Mouse (Mus musculus): Measurements from ENCODE around the gene Arhgef40.

The Arhgef40 gene

DNA sequence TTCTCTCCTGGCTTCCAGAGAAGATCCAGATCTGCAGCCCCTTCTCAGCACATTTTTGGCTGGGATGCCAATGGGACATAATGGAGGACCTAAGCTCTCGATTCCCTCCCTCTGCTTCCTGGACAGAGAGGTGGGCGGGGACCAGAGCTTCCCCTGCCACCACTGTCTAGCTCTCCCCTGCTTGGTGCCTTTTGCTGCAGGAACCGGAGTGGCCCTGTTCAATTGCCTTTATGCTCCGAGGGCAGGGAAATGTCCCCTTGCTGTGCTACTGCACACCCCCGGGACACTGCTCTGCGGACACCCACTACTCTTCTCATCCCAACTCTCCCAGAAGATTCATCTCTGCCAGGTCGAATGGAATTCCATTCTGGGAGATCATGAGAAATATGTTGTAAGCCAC lies 20.6 kb downstream of the Arhgef40 start:
- no peak for DNase-seq

GRCm38 (mm10) chr14:52005616-52006015 lies 21.1 kb downstream of the Arhgef40 start:
- no peak for DNase-seq

GRCm38 (mm10) chr14:52006241-52006640 lies 21.7 kb downstream of the Arhgef40 start:
- peak; percentile 56 for DNase-seq

DNA sequence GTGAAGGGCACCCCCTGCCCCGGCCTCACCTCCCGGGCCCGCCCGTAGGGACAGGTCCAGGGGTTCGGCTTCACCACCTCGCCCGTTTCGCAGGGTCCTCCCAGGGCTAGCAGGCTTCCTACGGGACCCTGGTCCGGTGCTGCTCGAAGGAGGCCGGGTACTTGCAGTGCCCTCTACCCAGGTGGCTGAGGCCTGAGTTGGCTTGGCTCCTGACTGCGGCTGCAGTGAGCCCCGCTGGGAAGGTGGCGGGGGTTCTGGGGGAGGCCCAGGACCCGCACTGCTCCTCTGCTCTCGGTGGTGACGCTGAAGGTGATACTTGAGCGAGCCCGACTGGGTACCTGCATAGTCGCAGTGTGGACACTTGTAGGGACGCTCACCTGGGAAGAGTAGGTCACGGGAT lies 22.3 kb downstream of the Arhgef40 start:
- DNase-seq = no peak

DNA sequence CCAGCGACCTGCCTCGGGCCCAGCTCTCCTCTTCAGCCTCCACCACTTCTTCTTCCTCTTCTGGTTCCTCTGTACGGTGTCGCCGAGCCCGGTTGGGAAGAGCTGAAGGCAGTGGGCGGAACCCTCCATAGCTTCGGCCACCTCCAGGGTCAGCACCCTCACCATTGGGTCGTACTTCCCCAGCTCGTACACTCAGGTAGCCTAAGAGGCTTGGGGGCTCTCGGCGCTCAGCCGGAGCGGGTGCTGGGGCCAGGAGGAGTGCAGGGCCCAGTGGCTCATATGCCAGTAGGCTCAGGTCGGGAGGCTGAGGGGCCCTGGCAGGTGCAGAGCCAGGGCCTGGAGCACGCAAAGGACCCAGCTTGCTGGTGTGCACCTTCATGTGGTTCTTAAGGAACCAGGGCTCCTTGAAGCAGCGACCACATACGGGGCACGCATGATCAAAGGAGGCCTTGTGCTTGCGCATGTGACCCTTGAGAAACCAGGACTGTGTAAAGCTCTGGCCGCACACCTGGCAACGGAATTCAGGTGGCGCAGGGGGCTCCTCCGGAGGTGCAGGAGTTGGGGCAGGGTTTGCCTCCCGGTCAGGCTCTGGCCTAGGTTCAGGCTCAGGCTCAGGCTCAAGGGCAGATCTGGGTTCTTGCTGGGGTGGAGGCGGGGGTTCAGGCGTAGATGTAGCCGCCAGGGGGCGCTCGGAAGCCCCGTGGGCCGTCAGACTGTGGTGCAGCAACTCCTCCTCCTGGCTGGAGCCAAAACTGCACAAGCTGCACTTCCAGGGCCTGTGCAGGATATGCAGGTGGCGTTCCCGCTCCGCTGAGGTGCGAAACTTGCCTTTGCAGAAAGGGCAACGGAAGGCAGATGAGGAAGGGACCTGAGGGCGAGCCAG lies 24.0 kb downstream of the Arhgef40 start:
- DNase-seq = peak; percentile 97

- no peak for DNase-seq
Observed at GRCm38 (mm10) chr14:52009361-52009760, 24.8 kb downstream of the Arhgef40 start.

DNA sequence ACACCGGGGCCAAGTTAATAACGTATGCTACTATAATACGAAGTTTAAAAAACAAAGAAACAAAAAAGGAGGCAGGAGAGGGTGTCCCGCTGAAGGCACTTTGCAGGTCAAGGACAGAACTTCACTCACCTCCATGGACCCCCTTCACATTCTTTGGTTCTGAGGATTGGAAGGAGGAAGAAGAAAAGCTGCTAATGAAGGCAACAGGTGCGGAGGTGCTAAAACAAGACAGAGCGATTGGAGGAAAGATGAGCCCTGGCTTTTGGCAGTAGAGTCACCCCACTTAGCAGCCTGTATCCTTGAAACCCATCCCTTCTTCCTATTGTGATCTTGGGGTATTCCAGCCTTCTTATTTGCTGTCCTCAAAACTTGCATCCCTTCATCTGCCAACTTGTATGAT lies 25.3 kb downstream of the Arhgef40 start:
- no peak for DNase-seq

GRCm38 (mm10) chr14:52010446-52011111 lies 26.1 kb downstream of the Arhgef40 start:
- DNase-seq = no peak

GRCm38 (mm10) chr14:52011683-52012082 lies 27.2 kb downstream of the Arhgef40 start:
- DNase-seq = no peak

GRCm38 (mm10) chr14:52012085-52012484 lies 27.6 kb downstream of the Arhgef40 start:
- DNase-seq = no peak

DNA sequence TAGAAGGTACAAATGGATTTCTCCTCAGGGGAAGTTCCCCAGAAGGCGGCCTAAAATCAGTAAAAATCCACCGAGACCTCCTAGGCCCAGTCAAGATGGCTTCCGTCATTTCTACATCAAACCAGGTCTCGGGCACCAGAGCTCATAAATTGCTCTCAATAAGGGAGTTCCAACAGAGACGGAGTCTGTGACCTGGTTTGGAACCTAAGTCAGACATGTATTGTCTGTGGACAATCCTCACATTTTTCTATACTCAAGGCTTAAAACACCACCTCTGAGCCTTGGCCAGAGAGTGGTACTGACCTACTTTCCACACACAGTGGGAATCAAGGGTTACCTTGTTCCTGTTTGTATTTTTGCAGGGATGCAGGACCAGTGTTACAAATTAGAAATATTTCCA lies 28.0 kb downstream of the Arhgef40 start:
- DNase-seq = no peak

- no peak for DNase-seq
Observed at GRCm38 (mm10) chr14:52013021-52013610, 28.6 kb downstream of the Arhgef40 start.

GRCm38 (mm10) chr14:52013771-52014219 lies 29.3 kb downstream of the Arhgef40 start:
- peak; percentile 94 for DNase-seq

- no peak for DNase-seq
Observed at GRCm38 (mm10) chr14:52014271-52014760, 29.8 kb downstream of the Arhgef40 start.

DNA sequence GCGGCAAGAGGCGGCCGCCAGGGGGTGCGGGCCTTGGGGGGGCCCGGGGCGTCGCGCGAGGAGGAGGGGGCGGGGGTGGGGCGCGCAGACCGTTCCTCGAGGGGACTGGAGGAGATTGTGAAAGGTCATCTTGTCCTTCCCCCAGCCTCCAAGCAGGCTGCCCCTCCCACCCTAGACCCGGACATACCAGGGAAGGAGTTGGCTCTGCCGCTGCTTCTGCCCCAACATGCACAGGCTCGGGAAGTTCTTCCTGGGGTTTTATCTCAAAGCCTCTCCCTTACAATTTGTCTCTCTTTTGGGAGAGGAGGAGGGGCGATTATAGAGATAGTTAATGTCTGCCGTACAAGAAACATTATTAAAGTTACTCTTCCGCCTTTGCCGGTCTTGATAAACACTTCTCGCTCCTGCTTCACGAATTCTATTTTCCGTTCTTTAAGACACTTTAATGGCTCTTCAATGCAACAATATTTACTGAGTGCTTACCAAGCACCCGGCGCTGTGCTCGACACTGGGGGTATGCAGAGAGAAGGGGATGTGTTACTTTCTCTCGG lies 30.3 kb downstream of the Arhgef40 start:
- DNase-seq = peak; percentile 64

DNA sequence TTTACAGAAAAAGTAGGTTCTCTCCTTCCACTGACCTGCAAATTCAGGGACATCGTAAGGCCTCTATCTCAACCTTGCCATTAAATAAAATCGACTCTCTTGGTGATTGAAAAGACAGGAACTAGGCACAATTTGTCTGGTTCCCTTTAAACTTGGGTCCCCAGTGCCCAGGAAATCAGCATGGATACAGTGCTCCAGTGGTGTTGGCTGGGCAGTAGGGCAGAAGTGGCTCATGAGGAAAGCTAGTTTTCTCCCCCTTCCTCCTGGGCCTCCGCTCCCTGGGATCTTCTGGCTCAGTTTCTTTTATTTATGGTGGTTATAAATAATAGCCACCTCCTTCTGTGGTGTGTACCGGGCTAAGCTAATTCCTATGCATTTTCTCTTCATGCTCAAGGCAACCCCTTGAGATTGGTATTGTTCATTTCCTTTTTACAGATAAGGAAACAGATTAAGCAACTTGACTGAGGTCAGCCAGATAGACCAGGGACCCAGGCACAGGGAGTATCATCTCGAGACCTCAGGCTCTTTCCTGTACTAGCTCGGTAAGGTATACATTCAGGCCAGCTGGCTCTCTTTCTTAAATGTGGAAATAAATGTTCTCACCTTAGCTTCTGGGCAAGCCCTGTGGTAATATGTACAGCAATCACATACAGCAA lies 31.1 kb downstream of the Arhgef40 start, which contains the start of gene Tmem253:
Tmem253 (plus strand) TSS at position 214 of the 656 bp plus-strand sequence.
- DNase-seq = no peak

DNA sequence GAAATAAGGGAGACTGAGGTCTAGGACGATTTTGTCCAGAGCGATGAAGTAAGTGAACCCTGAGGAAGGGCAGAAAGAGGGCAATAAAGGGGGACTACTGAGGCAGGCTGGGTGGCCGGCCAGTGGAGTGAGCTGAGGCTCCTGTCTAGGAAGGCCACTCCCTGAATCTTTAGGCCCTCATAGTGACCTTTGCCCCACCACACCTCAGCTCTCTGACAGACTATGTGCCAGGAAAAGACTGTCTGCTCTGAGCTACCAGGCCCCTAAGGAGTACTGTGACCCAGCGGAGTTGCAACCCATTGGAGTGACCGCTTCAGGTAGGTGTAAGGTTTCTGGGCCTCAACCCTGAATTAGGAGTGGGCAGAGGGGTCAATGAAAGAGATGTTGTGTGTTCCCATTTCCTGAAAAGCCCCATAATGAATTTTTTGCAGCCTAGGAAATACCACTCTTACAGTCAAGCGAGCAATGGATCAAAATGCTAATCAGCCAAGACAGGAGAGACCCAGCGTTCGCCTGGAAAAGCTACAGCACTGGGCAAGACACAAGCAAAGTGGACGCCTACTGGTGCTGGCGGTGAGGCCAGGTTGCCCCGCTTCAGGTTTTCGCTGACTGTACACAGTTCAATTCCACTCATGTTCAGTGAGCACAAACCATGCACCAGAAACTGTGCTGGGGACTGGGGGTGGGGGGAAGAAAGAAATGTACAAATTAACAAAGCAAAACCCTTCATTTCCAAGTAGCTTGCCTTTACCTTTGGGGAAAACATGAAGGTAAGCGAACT lies 32.3 kb downstream of the Arhgef40 start:
- DNase-seq = no peak

- DNase-seq = no peak
Observed at GRCm38 (mm10) chr14:52017662-52018061, 33.1 kb downstream of the Arhgef40 start.

DNA sequence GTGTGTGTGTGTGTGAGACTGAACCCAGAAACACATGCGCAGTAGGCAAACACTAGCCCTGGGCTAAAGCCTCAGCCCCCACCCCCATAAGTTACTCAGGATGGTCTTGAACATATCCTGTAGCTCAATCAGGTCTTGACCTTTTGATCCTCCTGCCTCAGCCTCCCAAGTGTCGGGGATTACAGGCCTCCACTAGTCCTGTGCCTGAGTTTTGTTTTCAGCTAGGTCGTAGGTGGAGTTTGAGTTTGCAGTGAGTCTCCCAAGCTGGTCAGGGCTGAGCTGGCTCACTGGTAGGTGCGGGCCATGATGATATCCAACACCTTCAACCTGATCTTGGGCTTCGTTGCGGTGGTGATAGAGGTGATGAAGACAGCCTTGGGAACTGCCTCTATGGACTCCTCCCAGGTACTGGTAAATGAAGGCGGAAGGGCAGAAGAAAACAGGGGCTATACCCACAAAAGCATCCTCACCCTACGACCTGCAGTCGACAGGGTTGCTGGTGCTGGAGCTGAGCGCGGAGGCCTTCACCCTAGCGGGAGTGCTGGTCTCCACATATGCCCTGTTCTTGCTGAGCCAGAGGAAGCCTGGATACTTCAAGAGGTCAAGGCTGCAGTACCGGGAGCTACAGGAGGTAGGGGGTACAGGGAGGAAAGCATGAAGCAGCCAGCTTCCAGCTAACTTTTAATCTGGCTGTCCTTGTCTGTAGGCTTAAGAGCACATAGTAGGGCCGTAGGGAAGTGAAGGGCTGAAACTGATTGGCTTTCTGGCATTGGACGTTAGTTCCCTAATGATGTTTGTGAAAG lies 33.9 kb downstream of the Arhgef40 start:
- DNase-seq = no peak

DNA sequence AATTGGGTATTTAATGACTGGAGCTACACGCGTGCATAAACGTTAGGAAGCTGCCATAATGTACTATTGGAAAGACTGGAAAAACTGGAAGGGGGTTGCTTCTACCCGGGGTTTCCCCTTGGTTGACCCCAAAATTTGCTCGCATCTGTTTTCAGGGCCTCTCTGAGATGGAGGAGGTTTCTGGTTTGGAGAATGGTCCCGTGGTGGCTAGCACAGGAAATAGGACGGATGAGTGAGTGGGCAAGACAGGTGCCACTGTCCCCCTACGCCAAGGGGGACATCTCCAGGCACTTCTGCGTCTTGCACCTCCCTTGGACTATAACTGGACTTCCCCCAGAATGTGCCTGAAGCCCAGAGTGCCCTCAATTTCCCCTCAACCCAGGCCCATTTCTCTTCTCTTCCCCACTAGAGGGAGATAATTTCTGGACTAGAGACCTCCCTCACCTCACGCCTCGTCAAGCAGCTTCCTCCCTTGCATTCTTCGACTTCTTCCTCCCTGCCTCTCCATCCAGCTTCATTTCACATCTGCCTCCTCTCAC lies 34.6 kb downstream of the Arhgef40 start:
- no peak for DNase-seq
